28 mouse cellular contexts compared by ENCODE assay signal in genomic region chr2:92381901-92382588, GRCm38 (mm10). TPM values are rescaled to one million over a fixed set of nuclear protein-coding genes. Genes with fewer than 3 reads are reported as not detected.
DNase-seq lines count a peak whose midpoint lies in the region; ATAC-seq and TF ChIP-seq lines count a peak whose summit lies in the region.
"Had no signal": no experiment of that assay in that cellular context is flagged by ENCODE, and none has a peak within 500 bp of the region (broad histone marks: within the 10 kb centered on the region; RNA-seq: fewer than 3 reads in every experiment).

1700029I15Rik (plus strand) TSS chr2:92382538.

- ATAC-seq in kidney, embryonic 16.5 days (ENCODE audit: low FRiP score, low TSS enrichment) = no peak
- ATAC-seq in midbrain, embryonic 13.5 days = no peak
- ATAC-seq: forebrain, embryonic 16.5 days; lung, postnatal 0 days; midbrain, embryonic 16.5 days; Patski had no signal

- H3K4me3 ChIP-seq in kidney, embryonic 16.5 days (ENCODE audit: low read length) = no peak within 1 kb of the TSS
- H3K4me3 ChIP-seq in cortical plate, adult 2 months (ENCODE audit: insufficient read depth, low read length) = no peak within 1 kb of the TSS
- no peak within 1 kb of the TSS for H3K4me3 ChIP-seq in midbrain, embryonic 13.5 days (replicated peaks)
- H3K4me3 ChIP-seq: forebrain, embryonic 10.5 days; heart, adult 2 months; heart, embryonic 13.5 days; hindbrain, embryonic 12.5 days; limb, embryonic 12.5 days; myocyte had no signal

- TF ChIP-seq CTCF in cortical plate, adult 2 months (IDR thresholded peaks at IDR 0.05; ENCODE audit: extremely low read depth, insufficient read depth, low read length) = no peak

- no peak within 1 kb of the TSS for H3K9ac ChIP-seq in kidney, embryonic 16.5 days (replicated peaks; ENCODE audit: low read length)
- H3K9ac ChIP-seq in midbrain, embryonic 13.5 days (replicated peaks) = no peak within 1 kb of the TSS
- H3K9ac ChIP-seq: heart, embryonic 13.5 days; hindbrain, embryonic 12.5 days; liver, postnatal 0 days had no signal

- H3K4me1 ChIP-seq in kidney, embryonic 16.5 days (ENCODE audit: insufficient read depth, low read length) = no peaks in the 10 kb centered on the region
- no peaks in the 10 kb centered on the region for H3K4me1 ChIP-seq in cortical plate, adult 2 months (ENCODE audit: control insufficient read depth, insufficient read depth, low read length)
- H3K4me1 ChIP-seq in midbrain, embryonic 13.5 days (replicated peaks) = peaks cover 11% of the 10 kb centered on the region; the same call in 1 of the 2 replicates
- H3K4me1 ChIP-seq: heart, embryonic 13.5 days; hindbrain, embryonic 12.5 days; limb, embryonic 12.5 days had no signal

- 85% methylated on average over 5 of the region's 5 CpGs for WGBS in kidney, embryonic 16.5 days
- WGBS in midbrain, embryonic 13.5 days = 85% methylated on average over 5 of the region's 5 CpGs

- no peak within 1 kb of the TSS for H3K4me2 ChIP-seq in kidney, embryonic 16.5 days (replicated peaks; ENCODE audit: low read depth, low read length)
- H3K4me2 ChIP-seq in midbrain, embryonic 13.5 days (replicated peaks) = no peak within 1 kb of the TSS
- H3K4me2 ChIP-seq: heart, embryonic 13.5 days; hindbrain, embryonic 12.5 days; limb, embryonic 12.5 days; liver, embryonic 11.5 days had no signal

- 0 out of 2 replicates have a peak, but pooled peaks have one; percentile 7 for TF ChIP-seq POLR2A in cortical plate, adult 2 months (IDR thresholded peaks at IDR 0.05; ENCODE audit: extremely low read depth, insufficient read depth, low read length)

- no peaks in the 10 kb centered on the region for H3K9me3 ChIP-seq in kidney, embryonic 16.5 days (ENCODE audit: low read length)
- no peaks in the 10 kb centered on the region for H3K9me3 ChIP-seq in midbrain, embryonic 13.5 days
- H3K9me3 ChIP-seq: forebrain, embryonic 10.5 days; G1E; heart, embryonic 13.5 days; hindbrain, embryonic 12.5 days; limb, embryonic 12.5 days had no signal

- H3K27ac ChIP-seq in kidney, embryonic 16.5 days (ENCODE audit: low read length) = 0 out of 2 replicates have a peak within 1 kb of the TSS, but pooled peaks have one; percentile 10
- H3K27ac ChIP-seq in cortical plate, adult 2 months (ENCODE audit: insufficient read depth, low read length) = no peak within 1 kb of the TSS
- H3K27ac ChIP-seq in midbrain, embryonic 13.5 days = no peak within 1 kb of the TSS
- H3K27ac ChIP-seq: heart, adult 2 months; heart, embryonic 13.5 days; hindbrain, embryonic 12.5 days; limb, embryonic 12.5 days; macrophage had no signal

- no peaks in the 10 kb centered on the region for H3K27me3 ChIP-seq in kidney, embryonic 16.5 days (ENCODE audit: insufficient read depth, low read length)
- H3K27me3 ChIP-seq in midbrain, embryonic 13.5 days = no peaks in the 10 kb centered on the region
- H3K27me3 ChIP-seq: CH12.LX; hindbrain, embryonic 12.5 days; limb, embryonic 12.5 days; Patski had no signal

- peaks cover 69% of the 10 kb centered on the region for H3K36me3 ChIP-seq in kidney, embryonic 16.5 days (ENCODE audit: insufficient read depth, low read length)
- H3K36me3 ChIP-seq in midbrain, embryonic 13.5 days = peaks cover 100% of the 10 kb centered on the region

- DNase-seq in cerebellum, adult 18-20 months = peak; percentile 55 to 63
- DNase-seq in cerebellum, adult 8-10 months = no peak
- DNase-seq in kidney, adult 8-10 months = no peak
- peak; percentile 49 to 61 for DNase-seq in cerebellum, postnatal 10 days
- DNase-seq: adrenal gland, postnatal 14 days; B cell, adult 2 months; gastrocnemius, postnatal 25 days; heart, adult 2 months; kidney, adult 18-20 months; liver, postnatal 0 days; right cerebral cortex, postnatal 14 days; thymus, postnatal 36 days had no signal

RNA-seq across cellular contexts. Expression of gene 1700029I15Rik, which starts in this region (rescaled TPM):
- 3.1 and 4.4 TPM in 2 replicates for polyA plus RNA-seq in kidney, embryonic 16.5 days (2015; fragmentation: Nextera tagmentation; extraction: Ambion mirVana)
- polyA plus RNA-seq in cortical plate, adult 2 months (2012; rRNA removed) = 4.2 and 4.4 TPM in 2 replicates
- polyA plus RNA-seq in midbrain, embryonic 13.5 days (2015; fragmentation: Nextera tagmentation; extraction: Ambion mirVana) = 8.0 and 8.9 TPM in 2 replicates

Comparison
In these comparisons a context has a peak if more than half of its experiments do, and no peak if none do; other contexts are left out.
1. DNase-seq: peak in cerebellum, adult 18-20 months (2 of 2) and cerebellum, postnatal 10 days (2 of 2); none in cerebellum, adult 8-10 months (single experiment) and kidney, adult 8-10 months (0 of 2).